In genomic region chr19:55578094-55579085, GRCm38 (mm10) we compare ENCODE assay signal across 9 mouse cellular contexts.
DNase-seq lines count a peak whose midpoint lies in the region; ATAC-seq lines count a peak whose summit lies in the region.
"Had no signal": no experiment of that assay in that cellular context is flagged by ENCODE, and none has a peak within 500 bp of the region (broad histone marks: within the 10 kb centered on the region; RNA-seq: fewer than 3 reads in every experiment).

No protein-coding gene starts in this region.

- no peak overlapping the region for H3K4me2 ChIP-seq in kidney, embryonic 15.5 days
- no peak overlapping the region for H3K4me2 ChIP-seq in liver, embryonic 13.5 days

- no peak overlapping the region for H3K9ac ChIP-seq in kidney, embryonic 15.5 days
- H3K9ac ChIP-seq in liver, embryonic 13.5 days: no peak overlapping the region

- peaks cover 44% of the 10 kb centered on the region for H3K27me3 ChIP-seq in forebrain, embryonic 10.5 days (ENCODE audit: poor library complexity, severe bottlenecking)
- H3K27me3 ChIP-seq in kidney, embryonic 15.5 days: no peaks in the 10 kb centered on the region
- no peaks in the 10 kb centered on the region for H3K27me3 ChIP-seq in liver, embryonic 13.5 days

- peak overlapping the region; percentile 76 for H3K27ac ChIP-seq in forebrain, embryonic 10.5 days
- H3K27ac ChIP-seq in kidney, embryonic 15.5 days: peak overlapping the region; percentile 9; the same call in 1 of the 2 replicates
- H3K27ac ChIP-seq in liver, embryonic 13.5 days: no peak overlapping the region

- peak; percentile 29 for DNase-seq in gastrocnemius, postnatal 10 days
- no peak for DNase-seq in gastrocnemius, postnatal 25 days
- peak; percentile 83 for DNase-seq in Muller cell, postnatal 12 days (ENCODE audit: inconsistent ontology term)
- DNase-seq in forebrain, embryonic 10.5 days (ENCODE audit: extremely low spot score, low spot score): peak; percentile 74
- DNase-seq in liver, embryonic 13.5 days: no peak
- peak; percentile 70 for DNase-seq in right cerebral cortex, postnatal 4 days
- no peak for DNase-seq in thymus, postnatal 36 days

- 47% methylated on average over 17 of the region's 17 CpGs for WGBS in forebrain, embryonic 10.5 days
- WGBS in kidney, embryonic 15.5 days: 50% methylated on average over 17 of the region's 17 CpGs
- WGBS in liver, embryonic 13.5 days (ENCODE audit: insufficient replicate concordance): 60% methylated on average over 17 of the region's 17 CpGs

- H3K4me1 ChIP-seq in forebrain, embryonic 10.5 days: peaks cover 59% of the 10 kb centered on the region
- peaks cover 54% of the 10 kb centered on the region for H3K4me1 ChIP-seq in kidney, embryonic 15.5 days
- H3K4me1 ChIP-seq in liver, embryonic 13.5 days (replicated peaks): peaks cover 29% of the 10 kb centered on the region

- H3K36me3 ChIP-seq in forebrain, embryonic 10.5 days (replicated peaks): no peaks in the 10 kb centered on the region; the same call in 1 of the 2 replicates
- H3K36me3 ChIP-seq in kidney, embryonic 15.5 days: no peaks in the 10 kb centered on the region
- H3K36me3 ChIP-seq in liver, embryonic 13.5 days: no peaks in the 10 kb centered on the region

- no peak overlapping the region for H3K4me3 ChIP-seq in forebrain, embryonic 10.5 days
- H3K4me3 ChIP-seq in kidney, embryonic 15.5 days (replicated peaks): no peak overlapping the region
- no peak overlapping the region for H3K4me3 ChIP-seq in liver, embryonic 13.5 days (replicated peaks)
- H3K4me3 ChIP-seq: erythroblast, embryonic 14.5 days had no signal

- no peaks in the 10 kb centered on the region for H3K9me3 ChIP-seq in forebrain, embryonic 10.5 days
- no peaks in the 10 kb centered on the region for H3K9me3 ChIP-seq in kidney, embryonic 15.5 days (replicated peaks)
- H3K9me3 ChIP-seq in liver, embryonic 13.5 days (replicated peaks): no peaks in the 10 kb centered on the region

- 0 out of 2 replicates have a peak, but pooled peaks have one; percentile 47 for ATAC-seq in kidney, embryonic 15.5 days (replicated peaks; ENCODE audit: low FRiP score)
- ATAC-seq in liver, embryonic 13.5 days (ENCODE audit: low read depth): peak; percentile 55

Comparison
In these comparisons a context has a peak if more than half of its experiments do, and no peak if none do; other contexts are left out.
1. DNase-seq: peak in gastrocnemius, postnatal 10 days (single experiment), Muller cell, postnatal 12 days (single experiment), forebrain, embryonic 10.5 days (single experiment) and right cerebral cortex, postnatal 4 days (single experiment); none in gastrocnemius, postnatal 25 days (single experiment), liver, embryonic 13.5 days (single experiment) and thymus, postnatal 36 days (0 of 2).